Comparison of ENCODE assay signal across 10 mouse cellular contexts in genomic region chr3:21798139-21798538, GRCm38 (mm10).
A peak's percentile ranks its signal among the peaks of the same experiment; 100 is the strongest.
DNase-seq lines count a peak whose midpoint lies in the region; ATAC-seq and TF ChIP-seq lines count a peak whose summit lies in the region.
"Had no signal": no experiment of that assay in that cellular context is flagged by ENCODE, and none has a peak within 500 bp of the region (broad histone marks: within the 10 kb centered on the region; RNA-seq: fewer than 3 reads in every experiment).

No protein-coding gene starts in this region.

- H3K36me3 ChIP-seq in hindbrain, embryonic 14.5 days (replicated peaks; ENCODE audit: control insufficient read depth, insufficient read depth), result no peaks in the 10 kb centered on the region
- no peaks in the 10 kb centered on the region for H3K36me3 ChIP-seq in midbrain, postnatal 0 days (ENCODE audit: insufficient read depth, low read length)

- H3K4me3 ChIP-seq in hindbrain, embryonic 14.5 days (replicated peaks; ENCODE audit: low read length), result no peak overlapping the region
- H3K4me3 ChIP-seq in midbrain, postnatal 0 days (ENCODE audit: low read depth, low read length), result no peak overlapping the region

- peak; percentile 68; the same call in 1 of the 2 replicates for ATAC-seq in hindbrain, embryonic 14.5 days (ENCODE audit: low FRiP score)
- no peak for ATAC-seq in midbrain, postnatal 0 days (ENCODE audit: low FRiP score)

- H3K27ac ChIP-seq in hindbrain, embryonic 14.5 days, result no peak overlapping the region
- H3K27ac ChIP-seq in midbrain, postnatal 0 days (ENCODE audit: low read depth, low read length), result no peak overlapping the region

- H3K4me2 ChIP-seq in hindbrain, embryonic 14.5 days (replicated peaks), result no peak overlapping the region
- H3K4me2 ChIP-seq in midbrain, postnatal 0 days (ENCODE audit: low read depth, low read length, poor library complexity, severe bottlenecking), result no peak overlapping the region

- no peaks in the 10 kb centered on the region for H3K27me3 ChIP-seq in hindbrain, embryonic 14.5 days (ENCODE audit: control insufficient read depth, insufficient read depth, low read length)
- no peaks in the 10 kb centered on the region for H3K27me3 ChIP-seq in midbrain, postnatal 0 days (ENCODE audit: insufficient read depth, low read length)

- H3K4me1 ChIP-seq in hindbrain, embryonic 14.5 days (replicated peaks; ENCODE audit: control insufficient read depth, insufficient read depth, low read length), result no peaks in the 10 kb centered on the region
- H3K4me1 ChIP-seq in midbrain, postnatal 0 days (ENCODE audit: insufficient read depth, low read length), result no peaks in the 10 kb centered on the region

- TF ChIP-seq CTCF in midbrain, postnatal 0 days (IDR thresholded peaks at IDR 0.05), result no peak

- no peaks in the 10 kb centered on the region for H3K9me3 ChIP-seq in hindbrain, embryonic 14.5 days (ENCODE audit: control insufficient read depth, low read length)
- no peaks in the 10 kb centered on the region for H3K9me3 ChIP-seq in midbrain, postnatal 0 days (ENCODE audit: low read length)

- DNase-seq in cerebellum, postnatal 10 days, result peak; percentile 54 to 56
- no peak for DNase-seq in cerebellum, postnatal 36 days
- DNase-seq in embryo, embryonic 10.5 days (ENCODE audit: low spot score), result peak; percentile 72
- DNase-seq in hindbrain, embryonic 14.5 days (ENCODE audit: low spot score), result peak; percentile 67
- peak; percentile 75 for DNase-seq in midbrain, postnatal 0 days (ENCODE audit: low spot score)
- DNase-seq in thymus, postnatal 25 days, result no peak
- DNase-seq in testis, postnatal 10 days (ENCODE audit: low spot score), result no peak
- DNase-seq in adrenal gland, postnatal 4 days (ENCODE audit: low spot score in 2 of 2), result no peak
- DNase-seq: B cell, adult 2 months; heart, adult 18-20 months had no signal

- no peak overlapping the region for H3K9ac ChIP-seq in hindbrain, embryonic 14.5 days
- H3K9ac ChIP-seq in midbrain, postnatal 0 days (replicated peaks; ENCODE audit: low read length, poor library complexity, severe bottlenecking), result no peak overlapping the region

- 16% methylated on average over 1 of the region's 1 CpGs for WGBS in hindbrain, embryonic 14.5 days
- WGBS in midbrain, postnatal 0 days, result 15% methylated on average over 1 of the region's 1 CpGs

Comparison
In these comparisons a context has a peak if more than half of its experiments do, and no peak if none do; other contexts are left out.
1. DNase-seq: peak in cerebellum, postnatal 10 days (2 of 2), embryo, embryonic 10.5 days (single experiment), hindbrain, embryonic 14.5 days (single experiment) and midbrain, postnatal 0 days (single experiment); none in cerebellum, postnatal 36 days (0 of 2), thymus, postnatal 25 days (single experiment), testis, postnatal 10 days (single experiment) and adrenal gland, postnatal 4 days (0 of 2).